Mouse (Mus musculus) limb, embryonic 11.5 days (tissue): ENCODE results near the gene Mansc1. TPM values are rescaled to one million over a fixed set of nuclear protein-coding genes. Genes with fewer than 3 reads are reported as not detected.
A peak's percentile ranks its signal among the peaks of the same experiment; 100 is the strongest.

Experiments
- ATAC-seq: fragments of 200-750 bp; cut with Nextera tagmentation; 2 replicates; pipeline ENCODE4 v1.8.0; 2017; ENCODE audit warnings: low read depth; ENCODE audit not compliant: insufficient number of reproducible peaks, low FRiP score, low TSS enrichment
- DNase-seq: peaks from one replicate; pipeline ENCODE4 v3.0.0-alpha.2; 2015; ENCODE audit warnings: low spot score
- H3K27ac ChIP-seq: fragments of 300-500 bp; sonication (generic); replicated peaks from 2 replicates; pipeline ENCODE4 v1.5.1; 2014; ENCODE audit warnings: low read depth, mild to moderate bottlenecking, low read length
- H3K27me3 ChIP-seq: fragments of 300-500 bp; sonication (generic); 2 replicates; pipeline ENCODE4 v1.6.1; 2014; ENCODE audit warnings: mild to moderate bottlenecking, low read length, mixed read lengths; ENCODE audit not compliant: control insufficient read depth, insufficient read depth
- H3K36me3 ChIP-seq: fragments of 300-500 bp; sonication (generic); 2 replicates; pipeline ENCODE4 v1.6.1; 2014; ENCODE audit warnings: mild to moderate bottlenecking, low read length, moderate library complexity, mixed read lengths; ENCODE audit not compliant: control insufficient read depth, insufficient read depth
- H3K4me1 ChIP-seq: fragments of 300-500 bp; sonication (generic); 2 replicates; pipeline ENCODE4 v1.6.1; 2014; ENCODE audit warnings: low read length, mixed read lengths; ENCODE audit not compliant: control insufficient read depth, insufficient read depth
- H3K4me2 ChIP-seq: fragments of 300-500 bp; sonication (generic); 2 replicates; pipeline ENCODE4 v1.6.1; 2014; ENCODE audit warnings: low read depth, mild to moderate bottlenecking, moderate library complexity; ENCODE audit not compliant: severe bottlenecking
- H3K4me3 ChIP-seq: fragments of 300-500 bp; sonication (generic); 2 replicates; pipeline ENCODE4 v1.5.1; 2014; ENCODE audit warnings: low read depth, low read length
- H3K9ac ChIP-seq: fragments of 300-500 bp; sonication (generic); 2 replicates; pipeline ENCODE4 v1.6.1; 2014; ENCODE audit warnings: mild to moderate bottlenecking, low read length
- H3K9me3 ChIP-seq: fragments of 300-500 bp; sonication (generic); 2 replicates; pipeline ENCODE4 v1.6.1; 2016; ENCODE audit warnings: low read length; ENCODE audit not compliant: control insufficient read depth
- WGBS: fragments of 180-500 bp; shearing (Covaris S2); extraction: QIAGEN DNeasy Blood & Tissue Kit; methylation state at CpG from one replicate; pipeline ENCODE4 v1.1.7; 2014; 5-methylcytosine and 5-hydroxymethylcytosine counted together
- polyA plus RNA-seq: library from polyadenylated mRNA; unstranded; fragments of >200 nt; fragmentation: Nextera tagmentation; extraction: Ambion mirVana; gene quantifications from 2 replicates; pipeline ENCODE4 v1.2.1, GENCODE M21; 2014

Gene Mansc1
- polyA plus RNA-seq, 1 experiment from 2014 or later, result 0.33 TPM

DNA sequence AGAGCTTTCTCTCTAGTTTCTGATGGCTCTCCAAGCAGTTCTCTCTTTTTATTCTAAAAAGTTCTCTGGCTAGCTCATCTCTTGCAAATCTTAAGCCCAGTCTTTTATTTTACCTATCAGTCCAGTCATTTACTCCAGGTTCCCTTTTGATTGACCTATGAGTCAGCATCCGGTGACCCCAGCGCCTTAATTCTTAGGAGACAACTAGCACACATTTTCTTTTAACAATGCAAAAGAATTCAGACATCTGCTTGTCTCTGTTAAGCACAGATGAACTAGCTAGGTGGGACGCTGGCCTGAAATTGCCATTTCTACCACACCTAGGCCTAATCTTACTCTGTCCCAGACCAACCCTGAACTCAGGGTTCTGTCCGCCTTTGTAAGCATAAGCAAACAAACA, 52.8 kb downstream of the Mansc1 start:
- ATAC-seq (no peak), DNase-seq (no peak)
- Histone ChIP-seq H3K4me3 (no peak overlapping the region), H3K9me3 (no peaks in the 10 kb centered on the region), H3K27me3 (no peaks in the 10 kb centered on the region), H3K36me3 (no peaks in the 10 kb centered on the region), H3K4me1 (no peaks in the 10 kb centered on the region), H3K9ac (no peak overlapping the region), H3K27ac (no peak overlapping the region), H3K4me2 (no peak overlapping the region)
- WGBS, result 89% methylated on average over 4 of the region's 4 CpGs

DNA sequence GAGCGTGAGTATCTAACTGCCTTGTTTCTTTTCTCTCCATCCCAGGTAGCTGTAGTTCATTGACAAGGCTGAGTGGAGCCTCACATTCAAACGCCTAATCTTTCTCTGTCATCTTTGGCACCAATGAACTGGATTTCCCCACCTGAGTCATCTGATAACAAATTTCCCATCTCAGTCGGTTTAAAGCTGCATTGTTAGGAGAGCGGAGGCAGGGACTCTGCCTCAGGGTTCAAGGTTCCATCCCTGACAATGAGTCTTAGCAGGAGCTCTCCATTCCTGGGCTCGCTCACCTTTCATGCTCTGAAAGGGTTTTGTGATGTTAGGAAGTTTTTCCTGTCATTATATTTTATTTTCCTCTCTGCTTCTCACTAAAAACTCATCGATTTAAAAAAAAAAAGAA, 54.2 kb downstream of the Mansc1 start:
- H3K36me3 ChIP-seq, result no peaks in the 10 kb centered on the region
- no peak overlapping the region for H3K9ac ChIP-seq
- no peaks in the 10 kb centered on the region for H3K27me3 ChIP-seq
- H3K27ac ChIP-seq, result no peak overlapping the region
- WGBS, result 71% methylated on average over 6 of the region's 6 CpGs
- H3K9me3 ChIP-seq, result no peaks in the 10 kb centered on the region
- no peak for ATAC-seq
- H3K4me2 ChIP-seq, result no peak overlapping the region
- H3K4me1 ChIP-seq, result no peaks in the 10 kb centered on the region
- H3K4me3 ChIP-seq, result no peak overlapping the region
- DNase-seq, result no peak

- WGBS, result 76% methylated on average over 3 of the region's 3 CpGs
- no peak for ATAC-seq
- Histone ChIP-seq H3K4me1 (no peaks in the 10 kb centered on the region), H3K4me2 (no peak overlapping the region), H3K36me3 (no peaks in the 10 kb centered on the region), H3K4me3 (no peak overlapping the region), H3K9ac (no peak overlapping the region), H3K9me3 (no peaks in the 10 kb centered on the region), H3K27me3 (no peaks in the 10 kb centered on the region), H3K27ac (no peak overlapping the region)
- DNase-seq, result no peak
Measured at GRCm38 (mm10) chr6:134575288-134575741, 57.0 kb downstream of the Mansc1 start.

GRCm38 (mm10) chr6:134567986-134568556, 64.2 kb downstream of the Mansc1 start:
- Histone ChIP-seq H3K9ac (no peak overlapping the region), H3K27me3 (no peaks in the 10 kb centered on the region), H3K4me2 (no peak overlapping the region), H3K27ac (no peak overlapping the region), H3K9me3 (no peaks in the 10 kb centered on the region), H3K36me3 (no peaks in the 10 kb centered on the region), H3K4me1 (peaks cover 9% of the 10 kb centered on the region; the same call in 1 of the 2 replicates), H3K4me3 (no peak overlapping the region)
- WGBS, result 80% methylated on average over 5 of the region's 5 CpGs
- ATAC-seq, result 0 out of 2 replicates have a peak, but pooled peaks have one; percentile 22
- DNase-seq, result no peak

GRCm38 (mm10) chr6:134566818-134567485, 65.3 kb downstream of the Mansc1 start, which contains the start of gene Lrp6:
TSS of gene Lrp6 (minus strand) at chr6:134566965.
- peaks cover 9% of the 10 kb centered on the region; the same call in 1 of the 2 replicates for H3K4me1 ChIP-seq
- H3K9ac ChIP-seq, result peak within 1 kb of the TSS; percentile 100
- H3K4me2 ChIP-seq, result peak within 1 kb of the TSS; percentile 81
- whole genome bisulfite sequencing, result under 1% methylated on average over 78 of the region's 99 CpGs
- no peaks in the 10 kb centered on the region for H3K27me3 ChIP-seq
- peak; percentile 93 for ATAC-seq
- peak within 1 kb of the TSS; percentile 83 for H3K4me3 ChIP-seq
- no peaks in the 10 kb centered on the region for H3K9me3 ChIP-seq
- H3K27ac ChIP-seq, result peak within 1 kb of the TSS; percentile 98
- H3K36me3 ChIP-seq, result no peaks in the 10 kb centered on the region
- DNase-seq, result peak; percentile 91

- Histone ChIP-seq H3K4me1 (peaks cover 9% of the 10 kb centered on the region; the same call in 1 of the 2 replicates), H3K36me3 (no peaks in the 10 kb centered on the region), H3K4me3 (peak overlapping the region; percentile 83), H3K9me3 (no peaks in the 10 kb centered on the region), H3K27me3 (no peaks in the 10 kb centered on the region), H3K27ac (peak overlapping the region; percentile 98), H3K4me2 (peak overlapping the region; percentile 81), H3K9ac (peak overlapping the region; percentile 100)
- WGBS, result under 1% methylated on average over 37 of the region's 64 CpGs
- DNase-seq (no peak), ATAC-seq (peak; percentile 49; the same call in 1 of the 2 replicates)
Measured at GRCm38 (mm10) chr6:134566248-134566817, 66.0 kb downstream of the Mansc1 start.

- H3K27me3 ChIP-seq, result no peaks in the 10 kb centered on the region
- H3K4me3 ChIP-seq, result peak overlapping the region; percentile 83
- peak overlapping the region; percentile 100 for H3K9ac ChIP-seq
- no peaks in the 10 kb centered on the region for H3K36me3 ChIP-seq
- H3K4me2 ChIP-seq, result peak overlapping the region; percentile 81
- ATAC-seq (no peak), DNase-seq (peak; percentile 36)
- H3K4me1 ChIP-seq, result peaks cover 9% of the 10 kb centered on the region; the same call in 1 of the 2 replicates
- H3K27ac ChIP-seq, result peak overlapping the region; percentile 98
- no peaks in the 10 kb centered on the region for H3K9me3 ChIP-seq
- WGBS, result 2% methylated on average over 19 of the region's 19 CpGs
Measured at GRCm38 (mm10) chr6:134565606-134566247, 66.6 kb downstream of the Mansc1 start.

GRCm38 (mm10) chr6:134564539-134564938, 67.7 kb downstream of the Mansc1 start:
- DNase-seq (no peak), ATAC-seq (no peak)
- Histone ChIP-seq H3K36me3 (no peaks in the 10 kb centered on the region), H3K27me3 (no peaks in the 10 kb centered on the region), H3K4me3 (no peak overlapping the region), H3K9me3 (no peaks in the 10 kb centered on the region), H3K9ac (no peak overlapping the region), H3K4me1 (peaks cover 9% of the 10 kb centered on the region; the same call in 1 of the 2 replicates), H3K4me2 (peak overlapping the region; percentile 15; the same call in 1 of the 2 replicates), H3K27ac (no peak overlapping the region)
- WGBS, result 49% methylated on average over 2 of the region's 2 CpGs
